Comparison of ENCODE assay signal across 17 mouse cellular contexts in genomic region chr14:20842629-20843028, GRCm38 (mm10). TPM values are rescaled to one million over a fixed set of nuclear protein-coding genes. Genes with fewer than 3 reads are reported as not detected.
DNase-seq lines count a peak whose midpoint lies in the region; ATAC-seq and TF ChIP-seq lines count a peak whose summit lies in the region.
"Had no signal": no experiment of that assay in that cellular context is flagged by ENCODE, and none has a peak within 500 bp of the region (broad histone marks: within the 10 kb centered on the region; RNA-seq: fewer than 3 reads in every experiment).

No protein-coding gene starts in this region.

- no peak for TF ChIP-seq CTCF in kidney, postnatal 0 days (IDR thresholded peaks at IDR 0.05; ENCODE audit: low read depth)

- no peak overlapping the region for H3K9ac ChIP-seq in kidney, postnatal 0 days (ENCODE audit: low read depth, low read length)
- H3K9ac ChIP-seq: limb, embryonic 12.5 days; liver, embryonic 15.5 days; midbrain, embryonic 13.5 days; stomach, embryonic 15.5 days had no signal

- 0 out of 2 replicates have a peak, but pooled peaks cover 13% of the 10 kb centered on the region for H3K4me1 ChIP-seq in kidney, postnatal 0 days (replicated peaks; ENCODE audit: insufficient read depth, low read length)
- H3K4me1 ChIP-seq in brown adipose tissue, adult 24 weeks (ENCODE audit: control insufficient read depth, insufficient read depth, insufficient read length, low read length): peaks cover 20% of the 10 kb centered on the region
- H3K4me1 ChIP-seq: midbrain, embryonic 13.5 days had no signal

- H3K27me3 ChIP-seq in kidney, postnatal 0 days (ENCODE audit: insufficient read depth, low read length): no peaks in the 10 kb centered on the region
- H3K27me3 ChIP-seq: stomach, embryonic 15.5 days had no signal

- no peak for DNase-seq in kidney, postnatal 0 days (ENCODE audit: low spot score)
- no peak for DNase-seq in kidney, postnatal 14 days
- peak; percentile 12 for DNase-seq in adipocyte (ENCODE audit: low spot score)
- DNase-seq in left cerebral cortex, postnatal 14 days (ENCODE audit: low spot score in 2 of 2): no peak
- no peak for DNase-seq in cerebellum, postnatal 25 days
- DNase-seq: adrenal gland, adult 2 months; cerebellum, adult 18-20 months; cerebellum, postnatal 36 days; thymus, adult 2 months had no signal

- H3K4me2 ChIP-seq in kidney, postnatal 0 days (ENCODE audit: low read length): peak overlapping the region; percentile 96; the same call in 1 of the 2 replicates
- H3K4me2 ChIP-seq: limb, embryonic 12.5 days; liver, embryonic 15.5 days; midbrain, embryonic 13.5 days; stomach, embryonic 15.5 days had no signal

- no peaks in the 10 kb centered on the region for H3K36me3 ChIP-seq in kidney, postnatal 0 days (ENCODE audit: insufficient read depth, low read length)
- H3K36me3 ChIP-seq: limb, embryonic 12.5 days; liver, embryonic 15.5 days; midbrain, embryonic 13.5 days; stomach, embryonic 15.5 days had no signal

- no peak for ATAC-seq in kidney, postnatal 0 days (replicated peaks; ENCODE audit: low FRiP score, low read depth)
- peak; percentile 52 for ATAC-seq in megakaryocyte progenitor cell, adult 5-6 weeks (replicated peaks; ENCODE audit: poor library complexity)
- ATAC-seq: hindbrain, embryonic 16.5 days; intestine, embryonic 16.5 days; midbrain, embryonic 13.5 days had no signal

- intact Hi-C loops in left cerebral cortex, postnatal 14 days (cut with DNase I): no loop called here

- H3K9me3 ChIP-seq in kidney, postnatal 0 days (replicated peaks; ENCODE audit: low read length): no peaks in the 10 kb centered on the region
- H3K9me3 ChIP-seq: limb, embryonic 12.5 days; liver, embryonic 15.5 days; midbrain, embryonic 13.5 days; stomach, embryonic 15.5 days had no signal

- WGBS in kidney, postnatal 0 days: 67% methylated on average over 3 of the region's 3 CpGs

- H3K27ac ChIP-seq in kidney, postnatal 0 days: no peak overlapping the region
- 0 out of 2 replicates have a peak overlapping the region, but pooled peaks have one; percentile 5 for H3K27ac ChIP-seq in brown adipose tissue, adult 24 weeks (replicated peaks; ENCODE audit: low read depth, low read length)
- H3K27ac ChIP-seq: limb, embryonic 12.5 days; liver, embryonic 15.5 days; midbrain, embryonic 13.5 days; stomach, embryonic 15.5 days had no signal

- no peak overlapping the region for H3K4me3 ChIP-seq in kidney, postnatal 0 days (replicated peaks; ENCODE audit: low read depth, low read length)
- H3K4me3 ChIP-seq in brown adipose tissue, adult 24 weeks (ENCODE audit: insufficient read depth, low read depth, low read length): no peak overlapping the region
- H3K4me3 ChIP-seq: limb, embryonic 12.5 days; liver, embryonic 15.5 days; midbrain, embryonic 13.5 days; stomach, embryonic 15.5 days had no signal

RNA-seq across cellular contexts. Expression of gene Plau, which starts 6.2 kb away (rescaled TPM):
- polyA plus RNA-seq in kidney, postnatal 0 days (2015; fragmentation: Nextera tagmentation; extraction: Ambion mirVana): 70.2 and 74.7 TPM in 2 replicates
- polyA plus RNA-seq in brown adipose tissue, adult 24 weeks (2012; ENCODE audit: insufficient read depth, insufficient read length, missing spikeins): 9.6 and 11.6 TPM in 2 replicates
- 3.4 TPM in 2 replicates for total RNA-seq in megakaryocyte progenitor cell, adult 5-6 weeks (2015)
- total RNA-seq in megakaryocyte progenitor cell, adult 5-6 weeks (2017): 6.9 and 7.6 TPM in 2 replicates
- 1 to 10 TPM; 7.4 to 7.7 TPM for total RNA-seq in left cerebral cortex, postnatal 14 days (2021)

RNA-seq across cellular contexts. Expression of gene Camk2g, which starts 48.7 kb away (rescaled TPM):
- polyA plus RNA-seq in kidney, postnatal 0 days (2015; fragmentation: Nextera tagmentation; extraction: Ambion mirVana): 36.5 and 45.5 TPM in 2 replicates
- 9.3 and 12.8 TPM in 2 replicates for polyA plus RNA-seq in brown adipose tissue, adult 24 weeks (2012; ENCODE audit: insufficient read depth, insufficient read length, missing spikeins)
- total RNA-seq in megakaryocyte progenitor cell, adult 5-6 weeks (2015): 22.9 and 29.1 TPM in 2 replicates
- total RNA-seq in megakaryocyte progenitor cell, adult 5-6 weeks (2017): 47.5 and 52.5 TPM in 2 replicates
- total RNA-seq in left cerebral cortex, postnatal 14 days (2021): 100 to 1,000 TPM; 305 to 316 TPM

Comparison
In these comparisons a context has a peak if more than half of its experiments do, and no peak if none do; other contexts are left out.
1. RNA of gene Camk2g, which starts 48.7 kb away (total RNA-seq): 305 to 316 TPM in left cerebral cortex, postnatal 14 days; 22.9 to 52.5 TPM in megakaryocyte progenitor cell, adult 5-6 weeks; every median in the first group is over 4 times any median in the second.